Mouse (Mus musculus): ENCODE measurements around the gene Ldhal6b.

DNA sequence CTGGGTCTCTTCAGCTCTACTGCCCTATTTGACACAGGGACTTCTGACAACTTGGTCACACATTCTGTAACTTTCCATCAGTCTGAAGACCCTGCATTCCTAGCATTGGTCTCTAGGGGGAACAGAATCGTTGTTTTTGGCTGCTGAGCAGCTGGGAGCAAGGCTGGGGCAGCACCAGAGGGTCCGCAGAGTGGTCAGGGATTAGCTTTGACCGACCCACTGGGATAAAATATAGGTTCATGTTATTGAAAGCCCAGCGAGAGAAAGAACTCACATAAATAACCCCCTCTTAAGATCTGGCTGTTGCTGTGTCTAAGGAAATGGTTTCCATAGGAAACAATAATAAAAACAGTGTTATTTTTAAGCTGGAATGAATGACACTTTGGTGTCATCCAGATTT lies 48.6 kb upstream of the Ldhal6b start:
- no peak for TF ChIP-seq POLR2A (IDR thresholded peaks at IDR 0.05; ENCODE audit: borderline replicate concordance, extremely low read depth, insufficient read depth, insufficient read length, poor library complexity, severe bottlenecking)
- TF ChIP-seq CTCF (IDR thresholded peaks at IDR 0.05; ENCODE audit: borderline replicate concordance, extremely low read depth, insufficient read depth, insufficient read length), result peak; percentile 14; the same call in 1 of the 2 replicates

Measured in brain, embryonic 14.5 days (tissue).